Mouse (Mus musculus) left cerebral cortex, adult 9 months (tissue): Measurements from ENCODE around the gene Pou6f1.
"Not testable (repeated sequence)": the region's sequence is repeated elsewhere in the genome, so short reads cannot be mapped to it uniquely, and the experiment has no call there.

Experiments
- DNase-seq, 2 experiments: peaks; one replicate each; pipeline ENCODE4 v3.0.0; 2022; ENCODE audit warnings: low spot score in 2 of 2

Gene Pou6f1

DNA sequence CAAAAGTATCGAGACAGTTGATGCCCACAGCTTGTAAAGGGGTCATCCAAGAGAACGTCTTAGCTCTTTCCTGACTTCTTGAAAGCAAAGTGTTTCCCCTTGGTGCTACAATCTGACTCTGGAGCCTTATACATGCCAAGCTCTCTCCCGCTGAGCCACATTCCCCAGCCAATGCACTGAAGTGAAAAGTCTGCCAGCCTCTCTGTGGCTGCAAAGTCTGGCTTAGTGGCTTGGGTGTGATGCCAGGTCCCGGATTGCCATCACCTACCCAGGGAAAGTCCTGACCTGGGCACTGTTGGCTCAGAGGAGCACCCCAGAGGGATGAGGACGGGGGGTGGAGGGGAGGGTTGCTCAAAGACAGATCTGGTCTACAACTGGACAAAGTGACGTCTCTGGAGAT is 23.0 kb downstream of the Pou6f1 start:
- DNase-seq: no peak

GRCm38 (mm10) chr15:100576392-100576791 is 23.4 kb downstream of the Pou6f1 start:
- no peak for DNase-seq

DNA sequence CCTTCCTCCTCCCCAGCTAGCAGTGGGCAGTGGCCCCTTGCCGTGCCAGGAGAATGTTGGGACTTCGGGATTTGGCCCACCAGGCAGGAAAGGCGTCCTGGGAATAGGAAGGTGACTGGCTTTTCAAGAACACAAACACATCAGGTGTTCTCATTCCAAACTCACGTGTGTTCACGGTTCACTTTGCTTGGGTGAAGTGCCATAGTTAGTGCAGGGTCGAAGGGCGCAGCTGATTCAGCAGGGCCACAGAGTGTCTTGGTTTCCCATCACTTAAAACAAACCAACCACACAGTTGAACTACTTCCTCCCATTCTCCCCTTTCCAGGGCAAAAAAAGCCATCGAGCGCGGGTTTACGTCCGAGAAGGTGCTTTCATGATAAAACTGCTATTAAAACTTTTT is 24.4 kb downstream of the Pou6f1 start:
- no peak for DNase-seq

DNA sequence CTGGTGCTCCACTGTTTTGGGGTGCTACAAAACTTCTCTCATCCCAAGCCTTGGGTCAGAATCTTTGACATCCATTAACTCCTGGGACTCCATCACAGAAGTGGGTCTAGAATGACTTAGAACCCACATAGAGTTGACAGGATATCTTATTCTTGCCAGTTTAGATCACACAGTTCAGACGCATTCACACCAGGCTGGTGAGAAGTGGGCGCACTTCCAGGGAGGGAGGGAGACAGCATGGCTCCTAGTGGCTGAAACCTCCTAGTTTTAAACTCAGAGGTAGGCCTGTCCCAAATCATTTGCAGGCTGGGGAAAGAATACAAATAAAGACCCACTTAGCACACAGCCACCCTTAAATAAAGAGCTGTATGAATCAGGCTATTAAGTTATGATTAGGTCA is 25.4 kb downstream of the Pou6f1 start:
- DNase-seq: no peak

DNA sequence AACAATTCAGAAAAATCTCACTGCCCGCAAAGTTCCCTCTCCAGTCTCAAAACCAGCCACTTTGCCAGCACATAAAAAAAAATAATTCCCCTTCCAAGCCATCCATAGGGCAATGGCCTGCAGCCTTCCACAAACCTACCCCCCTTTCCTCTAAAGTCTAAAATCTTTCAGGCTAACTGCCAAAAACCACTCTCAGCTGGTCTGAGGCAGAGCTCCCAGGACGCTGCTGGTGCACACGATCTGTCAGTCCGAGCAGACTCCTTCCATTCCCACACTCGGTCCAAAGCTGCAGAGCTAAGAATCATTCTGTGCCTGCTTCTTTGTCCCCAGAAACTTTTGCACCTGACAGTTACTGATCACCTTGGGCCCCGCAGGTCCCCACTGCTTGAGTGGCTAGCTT is 25.8 kb downstream of the Pou6f1 start:
- DNase-seq: no peak

DNA sequence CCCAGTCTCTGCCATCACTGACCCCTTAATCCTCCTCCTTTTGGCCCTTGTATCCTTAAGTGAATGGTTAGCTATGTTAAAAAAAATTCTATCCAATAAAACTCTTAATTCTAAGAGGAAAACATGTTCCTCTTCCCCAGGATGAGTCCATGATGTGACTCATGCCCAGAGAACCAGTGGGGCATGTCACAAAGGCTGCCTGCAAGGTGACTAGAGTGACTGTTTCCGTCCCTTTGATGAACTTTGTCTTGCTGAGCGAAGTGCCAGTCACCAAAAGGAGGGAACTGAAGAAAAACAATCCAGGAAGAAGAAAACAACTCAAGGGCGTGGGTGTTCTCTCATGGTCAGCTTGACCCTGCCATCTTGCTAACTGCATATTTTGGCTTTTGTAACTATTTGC is 30.5 kb downstream of the Pou6f1 start:
- DNase-seq: no peak

DNA sequence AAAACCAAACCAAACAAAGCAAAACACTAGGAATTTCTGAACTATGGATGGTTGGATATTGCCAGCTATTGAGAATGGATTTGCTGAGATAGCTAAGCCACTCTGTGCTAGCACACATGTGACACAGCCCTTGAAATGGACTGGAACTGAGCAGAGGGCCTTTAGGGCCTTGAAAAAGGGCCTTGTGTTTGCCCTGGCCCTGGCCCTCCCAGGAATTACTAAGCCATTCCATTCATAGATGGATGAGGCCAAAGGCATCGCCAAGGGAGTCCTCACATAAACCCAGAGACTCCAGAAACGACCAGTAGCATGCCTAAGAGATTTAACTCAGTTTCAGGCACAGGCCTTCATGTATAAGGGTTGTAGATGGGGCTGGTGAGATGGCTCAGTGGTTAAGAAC is 33.3 kb downstream of the Pou6f1 start:
- no peak for DNase-seq

DNA sequence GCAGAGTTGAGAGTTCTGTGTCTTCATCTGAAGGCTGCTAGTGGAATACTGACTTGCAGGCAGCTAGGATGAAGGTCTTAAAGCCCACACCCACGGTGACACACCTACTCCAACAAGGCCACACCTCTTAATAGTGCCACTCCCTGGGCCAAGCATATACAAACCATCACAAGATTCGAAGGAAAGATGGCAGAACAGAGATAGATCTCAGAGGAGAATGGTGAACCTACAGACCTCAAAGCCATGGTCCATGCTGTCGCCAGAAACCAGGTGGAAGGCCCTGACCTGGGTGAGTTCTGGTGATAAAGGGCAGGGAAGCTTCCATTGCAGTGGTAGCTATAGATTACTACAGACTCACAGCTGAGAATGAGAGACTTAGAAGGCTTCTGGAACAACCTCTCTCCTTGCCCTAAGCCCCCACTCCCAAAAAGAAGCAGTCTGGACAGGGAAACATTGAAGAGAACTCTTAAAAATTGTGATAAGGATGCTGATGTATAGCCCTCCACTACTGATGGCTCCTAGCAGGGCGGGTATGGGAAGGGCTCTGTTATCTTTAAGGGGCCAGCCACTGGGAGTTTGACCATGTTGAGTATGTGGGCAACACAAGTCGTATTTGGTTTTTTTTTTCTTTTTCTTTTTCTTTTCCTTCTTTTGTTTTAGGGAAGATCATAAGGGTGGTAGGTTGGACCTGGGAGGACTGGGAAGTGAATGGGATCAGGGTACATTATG is 41.9 kb downstream of the Pou6f1 start:
- no peak for DNase-seq

DNA sequence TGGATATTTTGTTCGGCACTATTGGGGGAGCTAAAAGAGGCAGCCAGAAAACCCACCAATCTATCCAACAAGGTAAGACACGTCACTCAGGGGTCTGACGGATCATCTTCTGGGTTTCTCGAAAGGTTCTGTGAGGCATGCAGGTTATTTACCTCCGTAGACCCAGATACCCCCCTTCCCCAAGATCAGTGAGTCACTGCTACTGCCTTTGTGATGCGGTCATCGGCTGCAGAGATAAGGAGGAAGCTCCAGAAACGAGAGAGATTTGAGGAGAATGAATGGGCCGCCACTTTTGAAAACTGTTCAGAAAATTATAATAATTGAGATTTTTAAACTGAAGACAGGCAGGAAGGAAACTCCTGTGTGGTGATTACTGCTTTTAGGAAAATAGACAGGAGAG is 43.4 kb downstream of the Pou6f1 start:
- DNase-seq: no peak

DNA sequence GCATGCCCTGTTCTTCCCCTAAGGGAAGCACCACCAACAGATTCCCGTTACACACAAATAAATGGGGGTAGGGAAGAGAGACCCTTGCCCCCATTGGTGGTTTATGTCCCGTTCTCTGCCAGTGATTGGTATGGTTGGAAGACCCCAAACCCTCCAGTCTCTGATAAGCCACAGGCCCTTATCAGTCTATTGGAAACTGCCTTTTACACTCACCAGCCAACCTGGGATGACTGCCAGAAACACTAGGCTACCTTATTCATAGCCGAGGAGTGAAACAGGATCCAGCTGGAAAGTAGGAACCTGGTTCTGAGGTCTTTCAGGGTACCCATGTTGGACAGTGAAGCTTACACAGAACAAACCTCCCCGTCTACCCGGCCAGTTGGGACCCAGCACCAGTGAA is 43.8 kb downstream of the Pou6f1 start:
- DNase-seq: no peak

- peak; percentile 96 to 99 for DNase-seq
Measured at GRCm38 (mm10) chr15:100551326-100552307, 48.2 kb downstream of the Pou6f1 start, which contains the start of gene Tfcp2. Tfcp2 (minus strand) TSS chr15:100552008.

- no peak for DNase-seq
Measured at GRCm38 (mm10) chr15:100550280-100550679, 49.5 kb downstream of the Pou6f1 start.

DNA sequence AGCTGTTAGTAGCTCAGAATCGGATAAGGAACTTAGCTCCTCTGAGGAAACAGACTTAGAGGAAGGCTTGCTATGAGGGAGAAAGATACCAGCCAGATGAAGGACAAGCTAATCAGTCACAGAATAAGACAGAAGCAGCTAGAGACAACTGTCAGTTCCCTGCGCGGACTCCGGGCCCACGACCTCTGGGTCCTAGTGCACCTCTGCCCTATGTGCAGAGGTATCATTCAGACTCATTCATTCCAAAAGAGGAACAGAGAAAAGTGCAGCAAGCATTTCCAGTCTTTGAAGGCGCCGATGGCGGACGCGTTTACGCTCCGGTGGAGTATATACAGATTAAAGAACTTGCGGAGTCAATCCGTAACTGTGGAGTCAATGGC is 56.1 kb downstream of the Pou6f1 start:
- DNase-seq: not testable (repeated sequence)

DNA sequence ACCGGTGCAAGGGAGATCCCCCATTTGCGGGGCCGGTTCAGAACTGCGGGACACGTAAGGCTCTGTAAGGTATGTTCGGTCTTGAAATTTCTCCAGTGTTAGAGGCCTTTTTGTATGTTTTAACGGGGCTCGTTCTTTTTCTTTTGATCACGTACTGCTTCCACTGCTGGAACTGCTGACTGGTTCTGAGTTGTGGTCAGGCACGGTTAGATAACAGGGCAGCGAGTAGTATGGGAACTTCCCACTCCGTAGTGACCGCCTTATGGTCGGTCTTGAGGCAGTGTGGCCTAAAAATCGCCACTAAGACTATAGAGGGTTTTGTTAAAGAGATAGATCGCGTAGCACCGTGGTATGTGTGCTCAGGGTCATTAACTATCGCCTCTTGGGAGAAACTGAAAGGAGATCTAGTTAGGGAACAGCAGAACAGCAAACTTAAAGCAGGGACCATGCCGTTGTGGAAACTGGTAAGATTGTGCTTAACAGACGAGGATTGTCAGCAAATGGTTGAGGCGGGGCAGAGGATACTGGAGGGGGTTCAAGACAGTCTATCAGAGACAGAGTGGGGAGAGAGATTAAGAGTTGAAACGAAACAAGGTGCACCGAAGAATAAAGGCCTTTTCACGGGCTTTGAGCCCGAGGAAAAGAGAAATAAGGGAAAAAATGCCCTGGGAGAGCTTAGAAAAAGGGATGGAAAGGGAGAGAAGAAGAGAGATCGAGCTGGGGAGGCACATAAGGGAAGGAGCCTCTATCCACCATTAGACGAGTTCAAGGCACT is 56.7 kb downstream of the Pou6f1 start:
- DNase-seq: not testable (repeated sequence)

DNA sequence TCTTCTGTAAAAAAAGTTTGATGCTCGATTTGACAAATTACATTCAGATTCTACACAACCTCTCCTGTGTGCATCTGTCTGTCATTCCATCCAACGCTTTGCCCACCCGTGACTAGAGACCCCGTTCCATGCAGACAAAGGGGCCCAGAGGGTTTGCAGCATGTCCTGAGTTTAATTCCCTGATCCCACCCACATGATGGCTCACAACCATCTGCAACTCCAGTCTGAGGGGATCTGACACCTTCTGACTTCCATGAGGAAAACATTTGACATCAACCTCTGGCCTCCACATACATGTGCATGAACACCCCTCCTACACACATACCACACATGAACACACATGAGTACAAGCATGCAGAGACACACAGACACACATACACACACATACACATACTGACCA is 58.4 kb downstream of the Pou6f1 start:
- DNase-seq: no peak

GRCm38 (mm10) chr15:100541001-100541400 is 58.8 kb downstream of the Pou6f1 start:
- DNase-seq: not testable (repeated sequence)

- no peak for DNase-seq
Measured at GRCm38 (mm10) chr15:100539411-100539810, 60.4 kb downstream of the Pou6f1 start.

- DNase-seq: no peak
Measured at GRCm38 (mm10) chr15:100537913-100538312, 61.9 kb downstream of the Pou6f1 start.

- no peak for DNase-seq
Measured at GRCm38 (mm10) chr15:100527900-100528299, 71.9 kb downstream of the Pou6f1 start.

- no peak for DNase-seq
Measured at GRCm38 (mm10) chr15:100525405-100525804, 74.4 kb downstream of the Pou6f1 start.
